Mouse (Mus musculus): ENCODE measurements around the gene Ell2. TPM values are rescaled to one million over a fixed set of nuclear protein-coding genes. Genes with fewer than 3 reads are reported as not detected.

Ell2 gene
- polyA plus RNA-seq, 1 experiment: 4.1 TPM

DNA sequence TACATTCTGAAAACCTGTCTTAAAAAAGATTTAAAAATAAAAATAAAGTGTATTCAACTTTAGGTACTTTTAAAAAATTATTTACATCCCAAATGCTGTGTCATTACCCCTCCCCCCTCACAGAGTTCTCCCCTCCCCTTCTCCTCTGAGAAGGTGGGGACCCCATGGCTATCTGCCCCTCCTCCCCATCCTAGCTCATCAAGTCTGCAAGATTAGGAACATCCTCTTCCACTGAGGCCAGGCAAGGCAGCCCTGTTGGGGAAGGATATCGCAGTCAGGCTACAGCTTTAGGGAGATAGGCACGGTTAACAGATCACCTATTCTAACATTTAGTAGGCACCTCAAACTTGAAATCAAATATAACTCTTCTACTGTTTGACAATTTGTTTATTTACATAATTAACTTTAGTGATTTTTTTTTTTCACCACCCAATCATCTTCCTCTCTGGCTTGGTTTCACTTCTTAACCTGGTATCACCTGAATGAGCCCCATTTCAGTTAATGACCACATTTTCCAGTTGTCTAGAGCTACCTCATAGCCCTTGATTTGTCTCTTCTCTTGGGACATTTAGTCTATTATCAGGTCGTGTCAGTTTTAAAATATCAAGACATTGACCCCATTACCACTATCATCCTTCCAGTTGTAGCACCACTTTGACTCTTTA is 11.2 kb downstream of the Ell2 start:
- Histone ChIP-seq H3K27me3 (ENCODE audit: control insufficient read depth, insufficient read depth, low read length) (no peaks in the 10 kb centered on the region), H3K4me3 (ENCODE audit: extremely low read depth, insufficient read depth, insufficient read length) (no peak overlapping the region), H3K36me3 (ENCODE audit: control insufficient read depth, insufficient read depth, low read length) (no peaks in the 10 kb centered on the region), H3K4me1 (ENCODE audit: control insufficient read depth, insufficient read depth, insufficient read length) (no peaks in the 10 kb centered on the region; the same call in 1 of the 2 replicates), H3K27ac (ENCODE audit: insufficient read depth, low read length) (no peak overlapping the region)
- 74% methylated on average over 3 of the region's 3 CpGs for WGBS
- no peak for TF ChIP-seq POLR2A (IDR thresholded peaks at IDR 0.05; ENCODE audit: low read depth, low read length)
- TF ChIP-seq CTCF (IDR thresholded peaks at IDR 0.05; ENCODE audit: extremely low read depth, insufficient read depth, insufficient read length, insufficient replicate concordance): no peak
- peak in 1 of 2 experiments; percentile 11 for DNase-seq (ENCODE audit: low read depth in 1 of 2, low spot score in 2 of 2)

DNA sequence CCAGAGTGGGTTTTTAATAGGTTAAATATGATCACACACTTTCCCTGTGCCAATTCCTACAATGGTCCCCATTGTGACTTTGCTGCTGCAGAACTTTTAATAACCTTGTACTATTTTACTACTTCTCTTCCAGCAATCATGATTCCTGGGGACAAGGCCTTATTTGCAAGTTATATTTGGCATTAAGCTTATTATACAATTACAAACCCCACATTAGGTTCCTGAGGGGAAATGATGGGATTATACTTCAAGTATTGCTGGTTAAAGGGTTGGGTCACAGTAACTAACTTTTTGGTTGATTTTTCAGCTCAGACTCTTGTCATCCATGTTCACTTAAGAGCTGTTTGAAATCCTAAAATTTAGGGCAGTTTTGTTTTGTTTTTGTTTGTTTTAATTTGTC is 11.8 kb downstream of the Ell2 start:
- Histone ChIP-seq H3K27ac (ENCODE audit: insufficient read depth, low read length) (no peak overlapping the region), H3K27me3 (ENCODE audit: control insufficient read depth, insufficient read depth, low read length) (no peaks in the 10 kb centered on the region), H3K4me1 (ENCODE audit: control insufficient read depth, insufficient read depth, insufficient read length) (no peaks in the 10 kb centered on the region; the same call in 1 of the 2 replicates), H3K4me3 (ENCODE audit: extremely low read depth, insufficient read depth, insufficient read length) (no peak overlapping the region), H3K36me3 (ENCODE audit: control insufficient read depth, insufficient read depth, low read length) (no peaks in the 10 kb centered on the region)
- DNase-seq (ENCODE audit: low read depth in 1 of 2, low spot score in 2 of 2): no peak
- TF ChIP-seq POLR2A (IDR thresholded peaks at IDR 0.05; ENCODE audit: low read depth, low read length): no peak
- no peak for TF ChIP-seq CTCF (IDR thresholded peaks at IDR 0.05; ENCODE audit: extremely low read depth, insufficient read depth, insufficient read length, insufficient replicate concordance)

GRCm38 (mm10) chr13:75719645-75720044 is 13.1 kb downstream of the Ell2 start:
- 77% methylated on average over 4 of the region's 4 CpGs for WGBS
- Histone ChIP-seq H3K4me1 (ENCODE audit: control insufficient read depth, insufficient read depth, insufficient read length) (no peaks in the 10 kb centered on the region; the same call in 1 of the 2 replicates), H3K4me3 (ENCODE audit: extremely low read depth, insufficient read depth, insufficient read length) (no peak overlapping the region), H3K27ac (ENCODE audit: insufficient read depth, low read length) (no peak overlapping the region), H3K36me3 (ENCODE audit: control insufficient read depth, insufficient read depth, low read length) (no peaks in the 10 kb centered on the region), H3K27me3 (ENCODE audit: control insufficient read depth, insufficient read depth, low read length) (no peaks in the 10 kb centered on the region)
- no peak for DNase-seq (ENCODE audit: low read depth in 1 of 2, low spot score in 2 of 2)
- TF ChIP-seq CTCF (IDR thresholded peaks at IDR 0.05; ENCODE audit: extremely low read depth, insufficient read depth, insufficient read length, insufficient replicate concordance) (no peak), POLR2A (IDR thresholded peaks at IDR 0.05; ENCODE audit: low read depth, low read length) (no peak)

DNA sequence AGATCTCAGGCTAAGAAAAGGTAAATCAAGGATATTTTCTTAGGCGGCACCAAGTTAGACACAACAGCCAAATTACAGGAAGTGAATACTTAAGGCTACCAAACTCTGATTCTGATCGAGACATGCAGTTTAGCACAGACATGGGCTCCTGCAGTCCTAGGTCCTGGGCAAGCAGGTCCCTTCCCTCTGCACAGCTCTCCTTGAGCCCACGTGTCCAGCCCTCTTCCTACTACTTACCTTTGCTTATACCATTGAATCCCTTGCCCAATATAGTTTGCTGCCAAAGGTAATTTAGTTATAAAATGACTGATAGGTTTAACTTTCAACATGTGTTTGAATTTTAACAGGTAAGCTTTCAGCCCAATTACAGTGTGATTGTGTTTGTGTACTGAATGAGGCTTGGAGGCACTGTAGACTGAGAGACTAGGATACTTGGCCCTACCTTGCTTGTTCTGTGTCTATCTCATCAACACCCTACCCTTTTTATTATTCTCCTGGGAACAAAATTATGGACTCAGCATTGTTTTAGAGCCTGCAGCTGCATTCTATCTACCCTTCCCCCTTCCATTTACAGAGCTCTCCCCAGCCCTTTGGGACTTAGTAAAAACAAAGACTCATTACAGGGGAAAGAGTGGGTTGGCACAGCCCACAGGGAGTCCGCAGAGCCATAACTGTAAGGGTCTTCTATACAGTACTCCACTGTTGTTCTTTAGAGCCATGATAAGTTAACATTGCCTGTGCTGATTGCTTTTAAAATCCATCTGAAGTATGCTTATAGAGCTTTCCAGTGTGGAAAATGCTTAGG is 20.2 kb downstream of the Ell2 start:
- no peak overlapping the region for H3K27ac ChIP-seq (ENCODE audit: insufficient read depth, low read length)

GRCm38 (mm10) chr13:75727932-75728331 is 21.4 kb downstream of the Ell2 start:
- H3K36me3 ChIP-seq (ENCODE audit: control insufficient read depth, insufficient read depth, low read length): no peaks in the 10 kb centered on the region
- TF ChIP-seq CTCF (IDR thresholded peaks at IDR 0.05; ENCODE audit: extremely low read depth, insufficient read depth, insufficient read length, insufficient replicate concordance): no peak
- no peak for TF ChIP-seq POLR2A (IDR thresholded peaks at IDR 0.05; ENCODE audit: low read depth, low read length)
- no peak overlapping the region for H3K27ac ChIP-seq (ENCODE audit: insufficient read depth, low read length)
- DNase-seq (ENCODE audit: low read depth in 1 of 2, low spot score in 2 of 2): no peak
- no peaks in the 10 kb centered on the region; the same call in 1 of the 2 replicates for H3K4me1 ChIP-seq (ENCODE audit: control insufficient read depth, insufficient read depth, insufficient read length)
- H3K27me3 ChIP-seq (ENCODE audit: control insufficient read depth, insufficient read depth, low read length): no peaks in the 10 kb centered on the region
- WGBS: 72% methylated on average over 1 of the region's 1 CpGs
- H3K4me3 ChIP-seq (ENCODE audit: extremely low read depth, insufficient read depth, insufficient read length): no peak overlapping the region

More for the DNA sequence above, 20.2 kb downstream of the Ell2 start:
- Histone ChIP-seq H3K4me1 (ENCODE audit: control insufficient read depth, insufficient read depth, insufficient read length) (no peaks in the 10 kb centered on the region; the same call in 1 of the 2 replicates), H3K27me3 (ENCODE audit: control insufficient read depth, insufficient read depth, low read length) (no peaks in the 10 kb centered on the region), H3K4me3 (ENCODE audit: extremely low read depth, insufficient read depth, insufficient read length) (no peak overlapping the region), H3K36me3 (ENCODE audit: control insufficient read depth, insufficient read depth, low read length) (no peaks in the 10 kb centered on the region)
- TF ChIP-seq POLR2A (IDR thresholded peaks at IDR 0.05; ENCODE audit: low read depth, low read length): no peak
- no peak for TF ChIP-seq CTCF (IDR thresholded peaks at IDR 0.05; ENCODE audit: extremely low read depth, insufficient read depth, insufficient read length, insufficient replicate concordance)
- DNase-seq (ENCODE audit: low read depth in 1 of 2, low spot score in 2 of 2): no peak
- WGBS: 75% methylated on average over 4 of the region's 4 CpGs

DNA sequence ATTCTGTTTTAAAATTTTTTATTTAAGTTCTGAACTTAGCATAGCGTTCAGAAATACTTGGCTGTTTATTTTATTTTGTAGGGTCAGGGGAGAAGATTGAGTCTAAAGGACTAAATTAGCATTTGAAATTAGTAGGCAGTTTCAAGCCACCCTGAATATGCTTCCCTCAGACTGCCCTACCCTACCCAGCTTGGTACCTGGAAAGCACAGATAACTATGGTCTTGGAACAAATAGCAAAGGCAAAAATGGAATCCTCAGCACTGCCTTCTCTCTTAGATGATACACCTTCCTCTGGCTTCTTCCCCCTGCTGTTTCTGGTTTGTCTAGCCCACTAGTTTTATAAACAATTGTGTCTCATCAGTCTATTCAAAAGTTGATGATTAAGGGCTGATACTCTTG is 23.3 kb downstream of the Ell2 start:
- no peak overlapping the region for H3K4me3 ChIP-seq (ENCODE audit: extremely low read depth, insufficient read depth, insufficient read length)
- no peak overlapping the region for H3K27ac ChIP-seq (ENCODE audit: insufficient read depth, low read length)
- WGBS: 89% methylated on average over 1 of the region's 1 CpGs
- H3K27me3 ChIP-seq (ENCODE audit: control insufficient read depth, insufficient read depth, low read length): no peaks in the 10 kb centered on the region
- no peak for TF ChIP-seq POLR2A (IDR thresholded peaks at IDR 0.05; ENCODE audit: low read depth, low read length)
- TF ChIP-seq CTCF (IDR thresholded peaks at IDR 0.05; ENCODE audit: extremely low read depth, insufficient read depth, insufficient read length, insufficient replicate concordance): no peak
- H3K36me3 ChIP-seq (ENCODE audit: control insufficient read depth, insufficient read depth, low read length): no peaks in the 10 kb centered on the region
- H3K4me1 ChIP-seq (ENCODE audit: control insufficient read depth, insufficient read depth, insufficient read length): no peaks in the 10 kb centered on the region; the same call in 1 of the 2 replicates
- DNase-seq (ENCODE audit: low read depth in 1 of 2, low spot score in 2 of 2): no peak
